Mouse (Mus musculus): ENCODE data around the gene Zfp692. TPM values are rescaled to one million over a fixed set of nuclear protein-coding genes. Genes with fewer than 3 reads are reported as not detected.
"Not testable (repeated sequence)": the region's sequence is repeated elsewhere in the genome, so short reads cannot be mapped to it uniquely, and the experiment has no call there.

The Zfp692 gene
- 10 to 100 TPM; 10.7 TPM for polyA plus RNA-seq (2017; shearing (Covaris generic))

GRCm38 (mm10) chr11:58306860-58307308, at the start of gene Zfp692:
Zfp692 (plus strand) TSS chr11:58307069.
- peak; percentile 67 for ATAC-seq

- ATAC-seq = no peak
Observed at GRCm38 (mm10) chr11:58257816-58258215, 49.1 kb upstream of the Zfp692 start.

GRCm38 (mm10) chr11:58260156-58260555, 46.7 kb upstream of the Zfp692 start:
- no peak for ATAC-seq

- ATAC-seq = no peak
Observed at GRCm38 (mm10) chr11:58261826-58262225, 45.0 kb upstream of the Zfp692 start.

- no peak for ATAC-seq
Observed at GRCm38 (mm10) chr11:58262336-58262735, 44.5 kb upstream of the Zfp692 start.

- ATAC-seq = no peak
Observed at GRCm38 (mm10) chr11:58263516-58263915, 43.4 kb upstream of the Zfp692 start.

GRCm38 (mm10) chr11:58264546-58264945, 42.3 kb upstream of the Zfp692 start:
- no peak for ATAC-seq

GRCm38 (mm10) chr11:58268285-58268684, 38.6 kb upstream of the Zfp692 start:
- ATAC-seq = no peak

- no peak for ATAC-seq
Observed at GRCm38 (mm10) chr11:58274572-58274971, 32.3 kb upstream of the Zfp692 start, which contains the start of gene 4930438A08Rik. 4930438A08Rik (plus strand) TSS chr11:58274799.

GRCm38 (mm10) chr11:58275756-58276155, 31.1 kb upstream of the Zfp692 start:
- no peak for ATAC-seq

- ATAC-seq = no peak
Observed at GRCm38 (mm10) chr11:58281970-58282496, 24.8 kb upstream of the Zfp692 start.

GRCm38 (mm10) chr11:58282518-58282917, 24.4 kb upstream of the Zfp692 start:
- no peak for ATAC-seq

GRCm38 (mm10) chr11:58289992-58290682, 16.7 kb upstream of the Zfp692 start:
- ATAC-seq = no peak

- ATAC-seq = no peak
Observed at GRCm38 (mm10) chr11:58290812-58291211, 16.1 kb upstream of the Zfp692 start.

GRCm38 (mm10) chr11:58292791-58293190, 14.1 kb upstream of the Zfp692 start:
- no peak for ATAC-seq

GRCm38 (mm10) chr11:58297396-58297795, 9.5 kb upstream of the Zfp692 start:
- no peak for ATAC-seq

- ATAC-seq = peak; percentile 49
Observed at GRCm38 (mm10) chr11:58301057-58301456, 5.8 kb upstream of the Zfp692 start.

- ATAC-seq = peak; percentile 75
Observed at GRCm38 (mm10) chr11:58301837-58302754, 4.8 kb upstream of the Zfp692 start.

GRCm38 (mm10) chr11:58302774-58303445, 4.0 kb upstream of the Zfp692 start:
- ATAC-seq = peak; percentile 9

GRCm38 (mm10) chr11:58303594-58303993, 3.3 kb upstream of the Zfp692 start:
- no peak for ATAC-seq

GRCm38 (mm10) chr11:58305299-58305698, 1.6 kb upstream of the Zfp692 start:
- not testable (repeated sequence) for ATAC-seq

GRCm38 (mm10) chr11:58307411-58308080, 677 bp downstream of the Zfp692 start:
- ATAC-seq = peak; percentile 37
